Mouse (Mus musculus): ENCODE data around the gene Galnt12. TPM values are rescaled to one million over a fixed set of nuclear protein-coding genes. Genes with fewer than 3 reads are reported as not detected.
"Not testable (repeated sequence)": the region's sequence is repeated elsewhere in the genome, so short reads cannot be mapped to it uniquely, and the experiment has no call there.

Galnt12 gene
- 1.9 and 2.4 TPM in 2 replicates for polyA plus RNA-seq (2016; fragmentation: Nextera tagmentation; extraction: Ambion mirVana)

DNA sequence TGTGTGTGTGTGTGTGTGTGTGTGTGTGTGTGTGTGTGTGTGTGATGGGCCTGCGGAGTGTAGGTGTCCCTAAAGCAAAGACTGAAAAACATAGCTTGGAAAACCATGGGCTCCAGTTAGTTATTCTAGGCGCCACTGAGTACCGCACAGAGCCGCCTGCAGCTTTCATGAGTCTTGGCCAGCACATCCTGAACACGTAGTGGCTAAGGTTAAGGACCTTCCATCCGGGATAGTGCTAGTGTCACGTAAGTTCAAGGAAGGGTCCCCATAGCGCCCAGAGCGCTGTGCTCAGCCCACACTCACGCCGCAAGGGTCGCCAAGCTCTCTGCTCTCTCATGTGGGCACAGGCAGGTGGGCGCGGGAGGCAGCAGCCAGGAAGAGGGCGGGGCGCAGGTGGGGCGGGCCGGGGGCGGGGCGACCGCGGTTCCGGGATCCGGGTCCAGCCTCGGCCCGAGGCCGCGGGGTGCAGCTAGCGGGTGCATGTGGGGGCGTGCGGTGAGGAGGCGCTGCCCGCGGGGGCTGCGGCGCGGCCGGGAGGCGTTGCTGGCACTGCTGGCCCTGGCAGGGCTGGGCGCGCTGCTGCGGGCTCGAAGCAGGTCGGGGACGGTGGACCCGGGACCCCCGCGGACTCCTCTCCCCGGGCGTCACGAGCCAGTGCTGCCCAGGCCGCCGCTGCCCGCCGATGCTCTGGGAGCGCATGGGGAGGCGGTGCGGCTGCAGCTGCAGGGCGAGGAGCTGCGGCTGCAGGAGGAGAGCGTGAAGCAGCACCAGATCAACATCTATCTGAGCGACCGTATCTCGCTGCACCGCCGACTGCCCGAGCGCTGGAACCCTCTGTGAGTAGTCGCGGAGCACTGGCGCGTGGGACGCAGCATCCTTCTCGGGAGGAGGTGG lies at the start of gene Galnt12:
Gene Galnt12, plus strand, starts transcription at position 417 of the 894 bp plus-strand sequence.
- Histone ChIP-seq H3K27ac (no peak within 1 kb of the TSS), H3K4me1 (peaks cover 15% of the 10 kb centered on the region), H3K36me3 (no peaks in the 10 kb centered on the region), H3K4me2 (replicated peaks) (peak within 1 kb of the TSS; percentile 100), H3K27me3 (replicated peaks) (peaks cover 33% of the 10 kb centered on the region), H3K9me3 (no peaks in the 10 kb centered on the region), H3K4me3 (peak within 1 kb of the TSS; percentile 67), H3K9ac (peak within 1 kb of the TSS; percentile 69)
- 1% methylated on average over 74 of the region's 74 CpGs for WGBS
- peak; percentile 65 for ATAC-seq (ENCODE audit: low FRiP score, low read depth)

DNA sequence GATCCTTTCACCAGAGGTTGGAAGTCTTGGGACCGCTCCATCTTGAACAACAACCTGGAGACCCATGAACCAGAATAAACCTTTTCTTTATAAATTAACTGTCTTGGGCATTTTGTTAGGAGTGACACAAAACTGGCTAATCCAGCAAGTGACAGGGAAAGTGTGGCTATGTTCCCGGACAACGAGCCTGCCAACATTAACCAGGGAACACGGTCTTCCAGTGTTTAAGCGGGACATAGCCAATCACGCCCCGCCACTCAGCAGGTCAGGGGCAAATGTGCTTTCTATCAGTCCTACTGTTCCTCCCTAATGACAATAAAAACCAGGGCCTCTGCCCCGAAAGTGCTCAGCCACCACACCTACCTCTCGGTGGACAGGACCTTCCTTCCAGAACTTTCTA lies 47.8 kb upstream of the Galnt12 start:
- Histone ChIP-seq H3K36me3 (peaks cover 7% of the 10 kb centered on the region), H3K27me3 (replicated peaks) (no peaks in the 10 kb centered on the region), H3K4me3 (no peak overlapping the region), H3K9me3 (no peaks in the 10 kb centered on the region), H3K9ac (no peak overlapping the region), H3K4me1 (no peaks in the 10 kb centered on the region), H3K27ac (no peak overlapping the region), H3K4me2 (replicated peaks) (no peak overlapping the region)
- ATAC-seq (ENCODE audit: low FRiP score, low read depth): no peak
- WGBS: 91% methylated on average over 9 of the region's 9 CpGs

DNA sequence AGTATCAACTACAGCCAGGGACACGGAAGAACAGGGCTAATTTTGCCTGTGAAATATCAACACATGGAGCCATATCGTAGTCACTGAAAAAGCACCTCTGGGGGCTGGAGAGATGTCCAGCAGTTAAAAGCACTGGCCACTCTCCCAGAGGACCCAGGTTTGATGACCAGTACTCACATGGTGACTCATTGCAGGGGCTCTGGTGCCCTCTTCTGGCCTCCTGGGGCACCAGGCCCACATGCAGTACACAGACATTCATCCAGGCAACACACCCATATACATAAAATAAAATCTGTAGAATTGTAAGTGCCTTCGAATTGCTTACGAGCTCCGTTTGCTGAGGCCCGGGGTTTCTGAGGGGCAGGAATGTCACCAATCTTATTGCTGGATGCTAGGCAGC lies 44.7 kb upstream of the Galnt12 start:
- no peak for ATAC-seq (ENCODE audit: low FRiP score, low read depth)
- Histone ChIP-seq H3K4me1 (peaks cover 8% of the 10 kb centered on the region; the same call in 1 of the 2 replicates), H3K27me3 (replicated peaks) (no peaks in the 10 kb centered on the region), H3K4me2 (replicated peaks) (no peak overlapping the region), H3K9me3 (no peaks in the 10 kb centered on the region), H3K9ac (no peak overlapping the region), H3K27ac (no peak overlapping the region), H3K36me3 (no peaks in the 10 kb centered on the region), H3K4me3 (no peak overlapping the region)
- 85% methylated on average over 6 of the region's 6 CpGs for WGBS

DNA sequence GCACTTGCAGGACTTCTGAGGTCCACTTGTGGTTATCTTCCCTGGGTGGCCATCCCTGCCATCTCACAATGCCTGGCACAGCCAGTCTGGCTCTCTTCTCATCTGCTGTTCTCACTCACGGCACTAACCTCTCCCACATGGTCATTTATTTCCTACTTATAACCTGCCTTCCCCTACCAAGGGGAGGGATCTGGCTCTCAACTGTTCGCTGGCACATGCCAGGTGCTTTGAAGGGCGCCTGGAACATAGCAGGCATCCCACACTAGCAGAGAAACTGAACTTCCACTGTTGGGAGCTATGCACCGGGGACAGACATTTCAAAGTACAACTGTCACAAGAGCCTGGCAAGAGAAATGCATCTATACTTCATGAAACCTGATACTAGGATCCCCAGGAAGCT lies 43.9 kb upstream of the Galnt12 start:
- H3K4me2 ChIP-seq (replicated peaks): no peak overlapping the region
- no peaks in the 10 kb centered on the region for H3K36me3 ChIP-seq
- WGBS: 79% methylated on average over 4 of the region's 4 CpGs
- H3K27ac ChIP-seq: no peak overlapping the region
- H3K4me1 ChIP-seq: peaks cover 8% of the 10 kb centered on the region; the same call in 1 of the 2 replicates
- no peak overlapping the region for H3K4me3 ChIP-seq
- H3K9me3 ChIP-seq: no peaks in the 10 kb centered on the region
- H3K27me3 ChIP-seq (replicated peaks): no peaks in the 10 kb centered on the region
- H3K9ac ChIP-seq: no peak overlapping the region
- ATAC-seq (ENCODE audit: low FRiP score, low read depth): no peak

DNA sequence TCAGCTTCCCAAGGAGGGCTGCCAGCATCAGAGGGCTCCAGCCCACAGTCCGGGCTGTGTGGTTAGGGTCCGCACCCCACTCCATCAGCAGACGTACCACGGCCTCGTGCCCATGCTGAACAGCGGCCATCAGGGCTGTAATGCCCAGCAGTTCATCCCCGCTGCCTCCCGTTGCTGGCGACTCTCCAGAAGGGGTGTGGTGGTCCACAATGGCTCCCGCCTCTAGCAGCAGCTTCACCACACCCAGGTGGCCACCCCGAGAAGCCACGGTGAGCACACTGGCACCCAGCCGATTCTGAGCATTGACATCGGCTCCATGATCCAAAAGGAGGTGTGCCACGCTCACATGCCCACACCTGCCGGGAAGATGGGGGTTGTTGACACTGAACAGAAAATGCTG lies 42.5 kb upstream of the Galnt12 start:
- no peak overlapping the region for H3K4me2 ChIP-seq (replicated peaks)
- no peaks in the 10 kb centered on the region for H3K36me3 ChIP-seq
- no peak overlapping the region for H3K27ac ChIP-seq
- H3K9ac ChIP-seq: no peak overlapping the region
- WGBS: 92% methylated on average over 16 of the region's 16 CpGs
- peaks cover 8% of the 10 kb centered on the region; the same call in 1 of the 2 replicates for H3K4me1 ChIP-seq
- no peaks in the 10 kb centered on the region for H3K27me3 ChIP-seq (replicated peaks)
- no peaks in the 10 kb centered on the region for H3K9me3 ChIP-seq
- ATAC-seq (ENCODE audit: low FRiP score, low read depth): no peak
- no peak overlapping the region for H3K4me3 ChIP-seq

DNA sequence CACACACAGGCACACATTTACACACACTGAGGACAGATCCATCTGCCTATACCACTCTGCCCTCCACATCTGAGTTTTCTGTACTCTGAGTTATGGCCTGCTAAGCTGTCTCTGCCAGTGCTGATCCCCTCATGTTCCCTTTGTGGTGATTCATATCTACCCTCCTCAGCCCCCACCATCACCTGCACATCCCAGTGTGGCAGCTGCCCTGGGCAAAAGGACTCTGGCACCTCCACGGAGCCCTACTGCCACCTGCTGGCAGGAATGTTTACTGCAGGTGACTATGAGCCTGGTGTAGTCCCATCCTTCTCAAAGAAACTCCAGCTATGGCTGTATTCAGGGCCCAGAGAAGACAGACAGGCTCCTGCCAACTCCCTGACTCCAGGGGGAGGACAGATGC lies 41.5 kb upstream of the Galnt12 start:
- Histone ChIP-seq H3K27ac (no peak overlapping the region), H3K4me2 (replicated peaks) (no peak overlapping the region), H3K4me1 (peaks cover 8% of the 10 kb centered on the region; the same call in 1 of the 2 replicates), H3K9me3 (no peaks in the 10 kb centered on the region), H3K9ac (no peak overlapping the region), H3K4me3 (no peak overlapping the region), H3K36me3 (no peaks in the 10 kb centered on the region), H3K27me3 (replicated peaks) (no peaks in the 10 kb centered on the region)
- ATAC-seq (ENCODE audit: low FRiP score, low read depth): peak; percentile 55
- WGBS: 0% methylated on average over 1 of the region's 1 CpGs

DNA sequence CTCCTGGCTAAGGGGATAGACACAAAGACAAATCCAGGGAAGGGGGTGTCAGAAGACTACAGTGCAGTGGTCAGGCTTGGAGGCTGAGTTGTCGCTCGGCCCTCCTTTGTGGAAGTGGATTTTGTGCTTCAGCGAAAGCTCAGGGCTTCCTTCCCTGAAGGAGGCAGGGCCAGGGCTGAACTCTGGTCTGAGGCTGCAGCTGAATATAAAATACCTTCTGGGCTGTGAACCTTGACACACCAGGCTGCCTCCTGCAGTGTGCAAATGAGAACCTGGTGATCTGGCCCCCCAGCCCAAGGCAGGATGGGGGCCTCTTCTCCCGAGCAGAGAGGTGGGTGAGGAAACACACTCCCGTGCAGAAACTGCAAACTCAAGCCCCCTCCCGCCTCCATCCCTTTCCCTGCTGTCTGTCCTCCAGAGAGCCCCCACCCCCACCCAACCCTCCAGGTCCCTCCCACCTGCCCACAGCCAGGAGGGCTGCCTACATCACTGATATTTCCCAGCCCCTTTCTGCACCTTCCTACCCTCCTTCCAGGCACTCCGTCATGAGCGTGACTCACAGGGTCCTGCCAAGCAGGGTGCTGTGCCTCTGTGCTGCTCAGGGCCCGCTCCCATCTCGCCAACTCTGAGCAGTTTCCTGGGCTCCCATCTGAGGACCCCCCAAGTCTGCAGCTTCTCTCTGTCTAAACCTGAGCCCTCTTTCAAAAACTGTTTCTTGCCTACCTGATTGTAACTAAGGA lies 40.9 kb upstream of the Galnt12 start:
- H3K4me1 ChIP-seq: peaks cover 8% of the 10 kb centered on the region; the same call in 1 of the 2 replicates
- ATAC-seq (ENCODE audit: low FRiP score, low read depth): 0 out of 2 replicates have a peak, but pooled peaks have one; percentile 15
- 34% methylated on average over 10 of the region's 10 CpGs for WGBS
- H3K27ac ChIP-seq: no peak overlapping the region
- no peak overlapping the region for H3K4me3 ChIP-seq
- H3K36me3 ChIP-seq: no peaks in the 10 kb centered on the region
- no peaks in the 10 kb centered on the region for H3K27me3 ChIP-seq (replicated peaks)
- H3K9ac ChIP-seq: no peak overlapping the region
- no peaks in the 10 kb centered on the region for H3K9me3 ChIP-seq
- no peak overlapping the region for H3K4me2 ChIP-seq (replicated peaks)

DNA sequence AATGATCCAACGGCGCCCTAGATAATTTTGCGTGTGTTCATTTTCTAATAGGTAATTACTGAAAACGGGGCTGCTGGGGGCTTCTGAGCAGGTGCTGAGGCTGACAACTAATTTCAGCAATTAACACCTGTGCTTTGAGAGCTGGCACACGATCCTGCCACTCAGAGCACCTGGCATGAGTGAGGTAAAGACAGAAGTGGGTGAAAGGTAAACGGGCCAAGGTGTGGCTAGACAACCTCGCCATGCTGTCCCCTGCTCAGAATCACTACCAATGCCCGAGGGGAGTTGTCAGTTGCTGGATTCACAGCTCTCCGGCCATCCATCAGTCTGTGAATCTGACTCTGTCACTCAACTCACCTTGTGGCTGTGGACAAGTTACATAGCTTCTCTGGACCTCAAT lies 39.8 kb upstream of the Galnt12 start:
- no peak overlapping the region for H3K27ac ChIP-seq
- peaks cover 13% of the 10 kb centered on the region for H3K4me1 ChIP-seq
- H3K4me2 ChIP-seq (replicated peaks): no peak overlapping the region
- H3K36me3 ChIP-seq: no peaks in the 10 kb centered on the region
- WGBS: 78% methylated on average over 9 of the region's 9 CpGs
- H3K4me3 ChIP-seq: no peak overlapping the region
- no peaks in the 10 kb centered on the region for H3K9me3 ChIP-seq
- no peak overlapping the region for H3K9ac ChIP-seq
- no peak for ATAC-seq (ENCODE audit: low FRiP score, low read depth)
- no peaks in the 10 kb centered on the region for H3K27me3 ChIP-seq (replicated peaks)

DNA sequence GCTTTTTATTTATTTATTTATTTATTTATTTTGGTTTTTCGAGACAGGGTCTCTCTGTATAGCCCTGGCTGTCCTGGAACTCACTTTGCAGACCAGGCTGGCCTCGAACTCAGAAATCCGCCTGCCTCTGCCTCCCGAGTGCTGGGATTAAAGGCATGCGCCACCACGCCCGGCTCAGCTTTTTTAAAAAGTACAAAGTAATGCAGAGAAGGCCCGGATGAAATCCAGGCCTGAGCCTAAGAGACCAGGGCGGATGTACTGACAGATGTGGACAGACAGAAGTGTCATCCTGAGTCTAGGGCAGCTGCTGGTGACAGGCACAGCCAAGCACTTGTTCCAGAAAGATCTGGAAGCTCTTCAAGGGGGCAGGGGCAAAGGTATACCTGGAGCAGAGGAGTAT lies 36.5 kb upstream of the Galnt12 start:
- not testable (repeated sequence) for ATAC-seq (ENCODE audit: low FRiP score, low read depth); H3K4me3 ChIP-seq; H3K9me3 ChIP-seq; H3K27ac ChIP-seq; H3K4me2 ChIP-seq (replicated peaks); H3K9ac ChIP-seq; H3K27me3 ChIP-seq (replicated peaks); H3K36me3 ChIP-seq
- peaks cover 19% of the 10 kb centered on the region for H3K4me1 ChIP-seq
- 94% methylated on average over 9 of the region's 9 CpGs for WGBS

DNA sequence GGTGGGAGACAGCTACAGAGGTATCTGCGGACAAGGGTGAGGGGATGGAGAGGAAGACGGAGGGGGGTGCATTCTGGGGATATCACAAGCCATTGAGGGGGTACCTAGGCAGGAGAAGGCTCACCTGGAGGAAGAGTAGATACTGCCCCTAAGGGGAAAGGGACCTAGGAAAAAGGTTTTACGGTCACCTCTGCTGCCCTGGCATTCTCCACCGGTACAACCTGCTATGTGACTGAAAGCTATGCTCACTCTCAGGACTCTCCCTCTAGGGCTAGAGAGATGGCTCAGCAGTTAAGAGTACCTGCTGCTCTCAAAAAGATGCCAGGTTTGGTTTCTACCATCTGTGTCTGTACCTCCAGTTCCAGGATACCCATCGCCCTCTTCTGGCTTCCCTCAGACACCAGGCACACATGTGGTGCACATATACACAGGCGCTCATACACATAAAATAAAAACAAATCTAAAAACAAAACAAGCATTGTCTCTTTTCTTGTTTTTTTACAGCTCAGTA lies 36.1 kb upstream of the Galnt12 start:
- 94% methylated on average over 6 of the region's 6 CpGs for WGBS
- Histone ChIP-seq H3K27ac (no peak overlapping the region), H3K27me3 (replicated peaks) (no peaks in the 10 kb centered on the region), H3K4me1 (peaks cover 16% of the 10 kb centered on the region), H3K4me2 (replicated peaks) (no peak overlapping the region; the same call in 1 of the 2 replicates), H3K9ac (no peak overlapping the region), H3K9me3 (no peaks in the 10 kb centered on the region), H3K4me3 (no peak overlapping the region), H3K36me3 (no peaks in the 10 kb centered on the region)
- no peak for ATAC-seq (ENCODE audit: low FRiP score, low read depth)

DNA sequence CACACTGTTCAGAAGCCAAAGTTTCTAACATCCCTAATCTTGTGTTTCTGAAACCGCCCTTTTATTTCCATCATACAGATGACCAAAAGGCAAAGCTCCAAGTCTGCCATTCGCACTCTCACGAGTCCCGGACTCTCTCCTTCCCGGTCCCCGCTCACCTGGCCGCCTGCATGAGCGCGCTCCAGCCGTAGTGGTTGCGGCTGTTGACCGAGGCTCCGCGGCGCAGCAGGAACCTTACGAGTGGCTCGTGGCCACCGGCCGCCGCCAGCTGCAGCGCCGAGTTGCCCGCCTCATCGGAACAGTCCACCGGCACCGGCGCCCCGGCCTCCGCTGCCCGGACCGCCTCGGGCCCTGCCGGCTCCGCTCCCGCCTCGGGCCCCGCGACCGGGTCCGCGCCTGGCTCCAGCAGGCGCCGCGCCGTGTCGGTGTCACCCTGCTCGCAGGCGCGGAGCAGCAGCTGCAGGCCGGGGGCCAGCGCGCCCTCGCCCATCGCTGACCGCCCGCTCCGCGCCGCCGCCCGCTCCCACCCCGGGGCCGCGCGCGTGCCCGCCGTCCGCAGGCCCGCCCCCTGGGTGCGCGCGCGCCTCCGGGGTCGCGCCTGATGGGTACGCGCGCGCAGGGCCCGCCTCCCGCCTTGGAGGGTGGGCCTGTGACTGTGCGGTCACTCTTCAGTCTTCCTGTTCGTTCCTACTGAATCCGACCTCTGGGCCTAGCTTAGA lies 34.8 kb upstream of the Galnt12 start, which contains the start of gene Anks6:
Gene Anks6, minus strand, starts transcription at position 637 of the 719 bp plus-strand sequence.
- Histone ChIP-seq H3K36me3 (no peaks in the 10 kb centered on the region), H3K4me1 (peaks cover 11% of the 10 kb centered on the region; the same call in 1 of the 2 replicates), H3K9ac (peak within 1 kb of the TSS; percentile 83), H3K4me2 (replicated peaks) (peak within 1 kb of the TSS; percentile 79), H3K9me3 (no peaks in the 10 kb centered on the region), H3K4me3 (peak within 1 kb of the TSS; percentile 73), H3K27ac (no peak within 1 kb of the TSS; the same call in 1 of the 2 replicates), H3K27me3 (replicated peaks) (no peaks in the 10 kb centered on the region)
- WGBS: under 1% methylated on average over 86 of the region's 86 CpGs
- ATAC-seq (ENCODE audit: low FRiP score, low read depth): peak; percentile 91
